Mouse (Mus musculus): ENCODE measurements at regions not wholly inside any gene's neighbourhood (a gene's known extent, or its start where the extent isn't known, plus 50 kb on each side); places are given as distances from the start of the nearest gene placed in this dataset.
A peak's percentile ranks its signal among the peaks of the same experiment; 100 is the strongest.

- no peak for DNase-seq (ENCODE audit: low read depth, low spot score)
These were observed 179.7 kb upstream of the Casp1 start for GRCm38 (mm10) chr9:5118584-5118983.

DNA sequence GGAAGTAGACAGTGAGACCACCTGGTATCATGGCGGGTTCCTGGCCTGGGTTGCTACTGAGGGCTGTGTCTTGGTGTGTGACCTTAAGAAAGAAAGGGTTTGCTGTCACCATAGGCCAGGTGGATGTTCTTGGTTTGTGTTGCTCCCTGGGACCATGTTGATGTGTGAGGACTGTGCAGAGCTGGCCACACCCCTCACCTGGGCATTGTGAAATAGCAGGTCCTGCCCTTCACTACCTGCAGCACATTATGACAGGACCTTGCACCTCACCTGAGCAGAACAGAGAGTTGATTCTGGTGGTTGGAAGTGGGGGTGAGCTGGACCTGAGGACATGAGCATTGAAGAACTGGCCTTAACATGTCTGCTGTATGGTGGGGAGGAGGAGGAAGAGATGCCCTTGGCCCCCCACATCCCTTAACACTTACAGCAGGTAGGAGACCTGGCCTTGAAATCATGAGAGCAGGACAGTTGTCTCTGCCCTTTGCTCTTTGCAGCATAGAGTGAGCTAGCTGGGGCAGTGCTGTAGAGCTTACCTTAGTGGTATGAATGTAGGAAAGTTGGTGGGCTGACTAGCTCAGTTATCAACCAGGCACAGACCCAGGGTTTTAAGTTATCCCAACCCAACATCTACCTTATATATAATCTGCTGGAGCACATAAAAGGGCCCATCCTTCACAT, 177.0 kb upstream of the Casp1 start:
- no peak for DNase-seq (ENCODE audit: low read depth, low spot score)

DNA sequence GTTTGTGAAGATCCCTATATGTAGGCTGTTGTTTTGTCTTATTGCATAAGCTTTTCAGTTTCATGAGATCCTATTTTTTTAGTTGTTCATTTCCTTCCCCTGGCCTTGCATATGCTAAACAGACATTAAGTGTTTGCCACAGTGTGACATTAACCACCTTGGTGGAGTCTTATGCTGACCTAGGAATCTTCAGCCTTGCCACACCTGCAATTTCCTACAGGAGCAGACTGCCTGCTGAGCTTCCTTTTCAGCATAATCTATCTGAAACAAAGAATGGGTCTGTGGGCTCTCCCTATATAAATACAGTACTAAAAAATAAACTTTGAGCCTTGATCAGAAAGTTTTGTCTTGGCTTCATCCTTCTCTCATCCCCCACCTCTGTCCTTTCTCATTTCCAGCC, 171.5 kb upstream of the Casp1 start:
- DNase-seq (ENCODE audit: low read depth, low spot score) = peak; percentile 51

GRCm38 (mm10) chr9:5132386-5132785, 165.9 kb upstream of the Casp1 start:
- peak; percentile 61 for DNase-seq (ENCODE audit: low read depth, low spot score)

- DNase-seq (ENCODE audit: low read depth, low spot score) = peak; percentile 37
These were observed 151.7 kb upstream of the Casp1 start for GRCm38 (mm10) chr9:5146604-5147003.

Measured in ES-CJ7 (cell line).